Mouse (Mus musculus) urinary bladder, adult 18-20 months (tissue): ENCODE data around the gene Dleu7.
A peak's percentile ranks its signal among the peaks of the same experiment; 100 is the strongest.

Experiments
- DNase-seq, 2 experiments: peaks; one replicate each; pipeline ENCODE4 v3.0.0; 2022; ENCODE audit warnings: low spot score in 2 of 2, mixed read lengths in 2 of 2

Dleu7 gene

GRCm38 (mm10) chr14:62282974-62283373 lies 9.9 kb downstream of the Dleu7 start:
- no peak for DNase-seq

GRCm38 (mm10) chr14:62273604-62274003 lies 19.2 kb downstream of the Dleu7 start:
- no peak for DNase-seq

GRCm38 (mm10) chr14:62270698-62271396 lies 22.0 kb downstream of the Dleu7 start:
- DNase-seq, result no peak

GRCm38 (mm10) chr14:62258978-62259536 lies 33.8 kb downstream of the Dleu7 start:
- DNase-seq, result no peak

GRCm38 (mm10) chr14:62258125-62258524 lies 34.7 kb downstream of the Dleu7 start:
- no peak for DNase-seq

- DNase-seq, result no peak
Measured at GRCm38 (mm10) chr14:62256066-62256465, 36.8 kb downstream of the Dleu7 start.

GRCm38 (mm10) chr14:62254371-62254770 lies 38.5 kb downstream of the Dleu7 start:
- DNase-seq, result no peak

GRCm38 (mm10) chr14:62251999-62252398 lies 40.8 kb downstream of the Dleu7 start:
- DNase-seq, result peak in 1 of 2 experiments; percentile 12

- DNase-seq, result no peak
Measured at GRCm38 (mm10) chr14:62250046-62250445, 42.8 kb downstream of the Dleu7 start.

- DNase-seq, result no peak
Measured at GRCm38 (mm10) chr14:62249251-62249650, 43.6 kb downstream of the Dleu7 start.

GRCm38 (mm10) chr14:62248796-62249195 lies 44.1 kb downstream of the Dleu7 start:
- DNase-seq, result no peak

- DNase-seq, result no peak
Measured at GRCm38 (mm10) chr14:62248345-62248744, 44.5 kb downstream of the Dleu7 start.

- DNase-seq, result no peak
Measured at GRCm38 (mm10) chr14:62245557-62245956, 47.3 kb downstream of the Dleu7 start.

- DNase-seq, result no peak
Measured at GRCm38 (mm10) chr14:62243530-62243929, 49.3 kb downstream of the Dleu7 start.

GRCm38 (mm10) chr14:62235969-62236368 lies 56.9 kb downstream of the Dleu7 start:
- no peak for DNase-seq

- DNase-seq, result no peak
Measured at GRCm38 (mm10) chr14:62235214-62235613, 57.6 kb downstream of the Dleu7 start.

- DNase-seq, result no peak
Measured at GRCm38 (mm10) chr14:62230968-62231367, 61.9 kb downstream of the Dleu7 start.

- no peak for DNase-seq
Measured at GRCm38 (mm10) chr14:62227101-62227500, 65.7 kb downstream of the Dleu7 start.

GRCm38 (mm10) chr14:62226576-62227047 lies 66.2 kb downstream of the Dleu7 start:
- DNase-seq, result no peak
